In the genomic region with DNA sequence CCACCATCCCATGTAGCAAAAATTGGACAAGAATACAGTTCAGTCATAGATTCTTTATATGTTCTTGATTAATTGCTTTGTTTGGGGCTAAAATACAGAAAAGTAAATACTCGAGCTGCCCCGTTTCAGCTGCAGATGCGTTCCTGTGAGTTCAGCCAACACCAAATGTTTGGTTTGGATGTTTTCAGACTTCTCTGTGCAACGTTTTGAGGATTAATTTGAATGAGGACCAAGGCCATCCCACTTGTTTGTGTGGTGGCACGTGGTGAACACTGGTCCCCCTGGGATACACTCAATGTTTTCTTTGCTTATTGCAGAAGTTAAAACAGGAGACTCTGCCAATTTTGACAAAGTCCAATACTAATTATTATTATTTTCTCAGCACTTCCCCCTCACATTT, we compare ENCODE assay signal across 15 mouse cellular contexts.
A peak's percentile ranks its signal among the peaks of the same experiment; 100 is the strongest.
DNase-seq lines count a peak whose midpoint lies in the region; ATAC-seq and TF ChIP-seq lines count a peak whose summit lies in the region.
"Had no signal": no experiment of that assay in that cellular context is flagged by ENCODE, and none has a peak within 500 bp of the region (broad histone marks: within the 10 kb centered on the region; RNA-seq: fewer than 3 reads in every experiment).

No protein-coding gene starts in this region.

- no peak overlapping the region for H3K4me3 ChIP-seq in gastrocnemius, adult 2 months
- H3K4me3 ChIP-seq in liver, adult 2 months (ENCODE audit: insufficient read depth, low read depth, low read length), result no peak overlapping the region
- no peak overlapping the region for H3K4me3 ChIP-seq in stomach, postnatal 0 days (ENCODE audit: low read depth, low read length)
- H3K4me3 ChIP-seq: embryonic facial prominence, embryonic 13.5 days; forebrain, embryonic 10.5 days; liver, embryonic 12.5 days had no signal

- TF ChIP-seq EP300 in stomach, postnatal 0 days (optimal IDR thresholded peaks at IDR 0.05), result no peak

- peak overlapping the region; percentile 58 for H3K27ac ChIP-seq in gastrocnemius, adult 2 months
- H3K27ac ChIP-seq in liver, adult 2 months (replicated peaks; ENCODE audit: insufficient read depth, low read depth, low read length), result no peak overlapping the region
- H3K27ac ChIP-seq in stomach, postnatal 0 days (replicated peaks), result no peak overlapping the region
- H3K27ac ChIP-seq: embryonic facial prominence, embryonic 13.5 days; forebrain, embryonic 10.5 days; hindbrain, postnatal 0 days; liver, embryonic 12.5 days had no signal

- peak; percentile 26 for DNase-seq in gastrocnemius, adult 2 months
- no peak for DNase-seq in gastrocnemius, postnatal 4 days (ENCODE audit: low spot score in 2 of 2)
- peak; percentile 70 for DNase-seq in liver, adult 2 months (ENCODE audit: extremely low read depth, low read depth, low spot score)
- DNase-seq in liver, result no peak
- peak; percentile 57 to 61 for DNase-seq in heart, postnatal 10 days
- peak; percentile 18 to 22 for DNase-seq in kidney, postnatal 4 days
- DNase-seq in stomach, postnatal 0 days (ENCODE audit: low spot score), result no peak
- DNase-seq: cerebellum, adult 11-12 months; thymus, postnatal 36 days had no signal

- intact Hi-C loops in gastrocnemius, adult 2 months (cut with DNase I), result no loop called here
- intact Hi-C loops in heart, postnatal 10 days (cut with DNase I), result no loop called here

- H3K9me3 ChIP-seq in stomach, postnatal 0 days (ENCODE audit: control insufficient read depth, low read length), result no peaks in the 10 kb centered on the region
- H3K9me3 ChIP-seq: embryonic facial prominence, embryonic 13.5 days; forebrain, embryonic 10.5 days; liver, embryonic 12.5 days had no signal

- H3K4me2 ChIP-seq in stomach, postnatal 0 days (replicated peaks; ENCODE audit: low read depth), result no peak overlapping the region
- H3K4me2 ChIP-seq: embryonic facial prominence, embryonic 13.5 days; liver, embryonic 12.5 days had no signal

- H3K27me3 ChIP-seq in liver, adult 2 months (ENCODE audit: control insufficient read depth, insufficient read depth, low read length), result peaks cover 4% of the 10 kb centered on the region; the same call in 1 of the 2 replicates
- H3K27me3 ChIP-seq in stomach, postnatal 0 days (ENCODE audit: control insufficient read depth, insufficient read depth, low read length), result no peaks in the 10 kb centered on the region
- H3K27me3 ChIP-seq: liver, embryonic 12.5 days; Patski had no signal

- WGBS in liver, adult 2 months, result 18% methylated on average over 5 of the region's 5 CpGs
- WGBS in stomach, postnatal 0 days, result 20% methylated on average over 5 of the region's 5 CpGs

- ATAC-seq in stomach, postnatal 0 days (ENCODE audit: low FRiP score, low TSS enrichment), result no peak
- ATAC-seq: hindbrain, postnatal 0 days; liver, embryonic 12.5 days; lung, postnatal 0 days; Patski had no signal

- H3K9ac ChIP-seq in liver, adult 2 months (ENCODE audit: low read depth, low read length), result no peak overlapping the region
- no peak overlapping the region for H3K9ac ChIP-seq in stomach, postnatal 0 days (ENCODE audit: low read length)
- H3K9ac ChIP-seq: embryonic facial prominence, embryonic 13.5 days; liver, embryonic 12.5 days had no signal

- no peaks in the 10 kb centered on the region for H3K36me3 ChIP-seq in liver, adult 2 months (ENCODE audit: control insufficient read depth, insufficient read depth, low read length)
- no peaks in the 10 kb centered on the region for H3K36me3 ChIP-seq in stomach, postnatal 0 days (ENCODE audit: control insufficient read depth, insufficient read depth, low read length)
- H3K36me3 ChIP-seq: embryonic facial prominence, embryonic 13.5 days; forebrain, embryonic 10.5 days; liver, embryonic 12.5 days had no signal

- H3K4me1 ChIP-seq in liver, adult 2 months (ENCODE audit: control insufficient read depth, insufficient read depth, low read length), result no peaks in the 10 kb centered on the region
- H3K4me1 ChIP-seq in stomach, postnatal 0 days (replicated peaks; ENCODE audit: control insufficient read depth, insufficient read depth), result no peaks in the 10 kb centered on the region
- H3K4me1 ChIP-seq: liver, embryonic 12.5 days had no signal

- TF ChIP-seq CTCF in gastrocnemius, adult 2 months (IDR thresholded peaks at IDR 0.05), result no peak
- TF ChIP-seq CTCF in liver, adult 2 months (IDR thresholded peaks at IDR 0.05; ENCODE audit: low read depth, low read length), result no peak
- no peak for TF ChIP-seq CTCF in stomach, postnatal 0 days (IDR thresholded peaks at IDR 0.05; ENCODE audit: low read depth)

- TF ChIP-seq POLR2A in liver, adult 2 months (IDR thresholded peaks at IDR 0.05; ENCODE audit: extremely low read depth, insufficient read depth, low read length), result no peak

- H3K79me2 ChIP-seq in liver, adult 2 months (ENCODE audit: control insufficient read depth, insufficient read depth, low read length), result no peaks in the 10 kb centered on the region

Comparison
In these comparisons a context has a peak if more than half of its experiments do, and no peak if none do; other contexts are left out.
1. DNase-seq: peak in gastrocnemius, adult 2 months (single experiment), liver, adult 2 months (single experiment), heart, postnatal 10 days (2 of 2) and kidney, postnatal 4 days (2 of 2); none in gastrocnemius, postnatal 4 days (0 of 2), liver (single experiment) and stomach, postnatal 0 days (single experiment).